Mouse (Mus musculus): ENCODE measurements around the gene Chchd4.

The Chchd4 gene

DNA sequence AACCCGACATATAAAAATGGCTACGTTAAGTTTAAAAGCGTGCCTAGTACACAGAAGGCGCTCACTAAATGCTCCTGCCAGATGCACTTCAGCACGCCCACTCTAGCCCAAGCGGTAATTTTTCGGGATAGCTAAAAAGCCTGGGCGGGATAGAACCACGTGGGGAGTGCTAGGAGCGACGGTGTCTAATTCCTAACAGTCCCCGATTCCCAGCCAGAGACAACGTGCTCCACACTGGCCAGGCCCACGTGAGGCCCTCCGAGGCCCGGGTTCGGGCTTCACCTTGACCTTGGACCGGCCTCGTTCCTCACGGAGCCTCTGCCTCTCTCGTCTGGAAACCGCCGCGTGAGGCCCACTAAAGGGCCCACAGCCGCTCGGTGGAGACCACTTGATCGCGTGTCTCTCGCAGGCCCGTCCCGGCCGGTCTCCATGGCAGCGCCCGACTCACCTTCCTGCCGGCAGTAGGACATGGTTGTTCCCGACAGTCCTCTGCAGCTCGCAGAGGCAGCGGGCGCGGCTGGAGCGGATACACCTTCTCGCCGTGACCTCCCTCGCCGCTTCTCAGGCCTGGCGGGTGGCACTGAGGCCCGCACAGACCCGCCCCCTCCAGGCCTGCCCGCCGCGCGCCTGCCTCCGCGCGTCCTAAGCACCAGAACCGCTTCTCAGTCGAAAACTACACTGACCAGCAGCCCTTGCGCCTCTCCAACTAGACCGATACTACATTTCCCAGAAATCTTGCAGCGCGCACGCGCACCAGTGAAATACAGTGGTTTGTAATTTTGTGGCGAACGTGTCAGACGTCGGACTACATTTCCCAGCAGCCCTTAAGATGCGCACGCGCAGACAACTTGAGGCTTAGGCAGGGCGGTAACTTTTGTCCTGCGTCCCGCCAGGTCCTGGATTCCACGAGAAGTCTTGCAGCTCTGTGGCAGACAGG is at the start of gene Chchd4, which contains the start of gene Tmem43:
Gene Chchd4 (minus strand): TSS at position 679 of the 937 bp plus-strand sequence.
Gene Tmem43 (plus strand): TSS at position 836 of the 937 bp plus-strand sequence.
- DNase-seq: peak; percentile 98 to 100

DNA sequence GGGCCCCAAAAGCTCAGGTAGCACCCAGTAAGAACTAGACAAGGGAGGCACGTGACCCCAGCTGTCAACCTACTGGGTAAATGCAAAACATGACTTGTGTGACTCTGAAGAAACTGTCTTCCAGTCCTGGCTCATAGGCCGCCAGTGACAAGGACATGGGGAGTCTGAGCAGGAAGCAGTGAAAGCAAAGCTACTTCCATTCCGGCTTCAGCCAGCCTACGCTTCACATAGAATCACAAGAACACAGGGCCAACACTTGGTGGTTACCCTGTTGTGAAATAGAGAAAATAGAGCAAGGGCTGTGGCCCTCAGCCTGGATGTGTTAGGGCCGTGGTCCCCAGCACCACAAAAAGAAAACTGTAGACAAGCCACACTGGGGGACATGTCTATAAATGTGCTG is 49.5 kb upstream of the Chchd4 start:
- no peak for DNase-seq

DNA sequence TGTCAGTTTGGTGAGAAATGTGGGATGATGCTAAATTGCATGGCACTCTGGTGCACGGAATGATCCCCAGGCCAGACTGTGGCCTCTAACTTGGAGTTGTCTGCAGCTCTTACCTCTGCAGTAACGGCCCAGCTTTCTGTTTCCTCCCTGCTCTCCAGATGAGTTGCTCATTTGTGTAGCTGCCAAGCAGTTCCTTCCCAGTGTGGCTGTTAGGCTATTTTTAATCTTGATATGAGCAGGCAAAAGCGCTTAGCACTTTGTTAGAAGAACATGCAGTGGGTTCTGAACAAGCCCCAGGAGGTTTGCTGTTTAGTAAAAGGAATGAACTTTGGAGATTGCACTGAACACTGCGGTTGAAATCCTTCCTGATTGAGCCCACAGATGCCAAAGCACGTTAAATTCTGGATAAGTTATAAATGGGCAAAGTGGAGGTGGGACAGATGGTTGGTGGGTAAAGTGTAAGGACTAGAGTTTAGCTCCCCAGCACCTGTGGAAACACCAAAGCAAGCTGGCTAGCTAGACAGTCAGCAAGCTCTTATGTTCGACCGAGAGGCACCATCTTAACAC is 45.2 kb upstream of the Chchd4 start:
- DNase-seq: no peak

DNA sequence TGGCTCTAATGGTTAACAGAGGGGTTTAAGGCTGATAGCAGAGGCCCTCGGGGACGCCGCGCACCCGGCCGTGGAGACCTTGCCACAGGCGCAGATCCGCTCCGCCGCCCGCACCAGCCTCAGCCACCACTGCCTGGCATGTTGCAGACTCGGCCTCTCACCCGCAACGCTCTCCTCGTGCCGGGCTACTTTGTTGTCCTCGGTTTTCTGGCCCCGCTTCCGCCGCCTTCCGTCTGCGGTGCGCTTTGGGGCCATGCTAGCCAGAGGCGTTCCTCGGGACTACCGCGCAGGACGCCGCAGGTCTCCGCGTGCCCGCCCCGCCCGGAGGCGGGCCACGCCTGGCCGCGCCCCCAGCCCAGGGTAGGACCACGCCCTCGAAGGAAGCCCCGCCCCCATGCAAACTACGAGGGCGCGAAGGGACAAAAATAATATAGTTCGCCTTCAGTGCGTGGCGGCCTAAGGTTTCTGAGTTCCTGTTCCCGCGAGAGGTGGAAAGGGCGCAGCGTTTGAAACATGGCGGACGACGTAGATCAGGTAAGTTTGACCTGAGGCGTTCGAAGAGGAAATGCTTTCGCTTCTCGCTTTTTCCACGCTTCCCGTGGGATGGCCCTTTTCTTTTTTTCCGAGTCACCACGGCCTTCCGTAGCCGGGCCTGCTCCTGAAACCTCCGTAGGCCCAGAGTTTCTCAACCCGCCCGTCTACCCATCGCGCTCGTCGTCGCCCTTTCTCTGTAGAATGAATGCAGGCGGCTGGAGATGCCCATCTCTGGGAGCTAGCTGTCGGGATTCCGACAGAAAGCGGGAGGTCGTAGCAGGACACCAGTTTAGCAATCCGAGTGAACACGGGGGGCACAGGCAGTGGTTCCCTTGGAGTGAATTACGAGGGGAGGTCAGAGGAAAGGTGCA is 42.5 kb upstream of the Chchd4 start, which contains the start of the genes Xpc and Lsm3:
Gene Xpc (minus strand): TSS at position 344 of the 905 bp plus-strand sequence.
Gene Lsm3 (plus strand): TSS at position 384 of the 905 bp plus-strand sequence.
- peak; percentile 94 to 99 for DNase-seq

DNA sequence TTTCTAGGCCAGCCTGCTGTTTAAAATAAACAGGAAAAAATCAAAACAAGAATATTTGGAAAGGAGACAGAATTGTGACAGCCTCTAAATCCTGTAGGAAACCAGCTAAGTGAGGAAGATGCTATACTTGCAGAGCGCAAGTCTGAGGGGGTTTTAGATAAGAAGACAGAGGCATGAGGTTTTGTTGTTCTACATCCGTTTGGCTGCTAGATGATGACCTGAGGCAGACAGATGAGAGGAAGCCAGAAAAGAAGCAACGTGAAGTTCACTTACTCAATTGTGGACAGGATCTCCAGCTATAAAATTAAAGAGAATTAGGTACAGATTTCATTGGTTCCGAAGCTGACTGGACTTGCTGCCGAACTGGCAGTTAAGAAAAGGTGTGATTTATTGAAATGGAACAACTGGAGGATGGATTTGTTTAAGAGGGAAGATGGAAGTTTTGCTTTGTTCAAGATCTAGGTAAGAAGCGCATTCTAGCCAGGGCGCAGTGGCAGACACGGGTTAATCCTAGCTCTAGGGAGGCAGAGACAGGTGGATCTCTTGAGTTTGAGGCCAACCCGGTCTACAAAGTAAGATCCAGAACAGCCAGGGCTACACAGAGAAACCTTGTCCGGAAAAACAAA is 41.5 kb upstream of the Chchd4 start:
- no peak for DNase-seq

DNA sequence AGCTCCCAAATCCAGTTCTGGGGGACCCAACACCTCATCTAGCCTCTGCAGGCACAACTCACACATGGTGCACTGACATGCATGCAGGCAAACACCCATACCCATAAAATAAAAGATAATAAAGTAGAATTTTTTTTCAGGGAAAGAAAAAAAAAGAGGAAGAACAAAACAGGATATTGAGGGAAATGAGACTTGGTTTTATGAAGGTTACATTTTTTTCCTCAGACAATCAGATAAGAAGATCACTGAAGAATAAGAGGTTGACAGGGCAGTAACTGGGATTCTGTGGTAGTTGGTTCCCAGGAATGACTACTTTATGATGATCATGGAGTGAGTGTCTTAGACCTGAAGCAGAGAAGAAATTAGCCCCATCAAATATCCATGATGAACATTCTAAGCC is 40.8 kb upstream of the Chchd4 start:
- no peak for DNase-seq

DNA sequence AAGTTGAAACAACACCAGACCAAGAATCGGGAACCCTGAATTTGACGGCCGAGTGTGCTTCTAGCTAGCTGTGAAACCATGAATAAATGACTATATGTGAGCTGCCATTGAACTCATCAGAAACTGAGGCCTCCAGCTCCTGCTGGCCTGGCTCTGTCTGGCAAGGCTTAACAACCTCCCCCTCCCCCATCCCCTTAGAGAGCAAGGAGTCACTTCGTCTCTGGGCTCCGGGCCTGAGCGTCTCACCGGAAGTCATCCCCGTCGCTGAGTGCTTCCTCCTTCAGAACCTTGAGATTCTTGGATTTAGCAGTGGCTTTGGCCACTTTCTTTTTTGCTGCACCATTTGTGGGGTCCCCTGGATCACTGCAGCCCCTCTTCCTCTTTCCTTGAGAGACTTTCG is 36.9 kb upstream of the Chchd4 start:
- DNase-seq: no peak

DNA sequence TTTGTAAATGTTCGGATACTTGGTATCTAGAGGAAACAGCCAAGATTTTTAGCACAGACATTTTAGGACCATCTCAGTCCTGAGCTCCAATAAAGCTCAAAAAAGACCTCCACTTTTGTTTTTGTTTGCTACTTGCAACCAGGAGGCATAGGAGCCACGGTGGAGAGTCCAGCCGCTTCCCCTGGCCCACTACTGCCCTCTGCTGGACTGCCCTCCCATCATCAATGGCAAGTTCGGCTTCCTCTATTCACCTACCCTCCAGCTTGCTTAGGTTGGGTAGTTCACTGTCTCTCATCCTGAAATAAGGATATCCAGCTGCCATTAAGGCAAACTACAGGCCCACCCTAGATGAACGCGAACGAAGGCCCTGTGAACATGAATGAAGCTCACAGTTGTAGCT is 36.0 kb upstream of the Chchd4 start:
- DNase-seq: peak; percentile 71

DNA sequence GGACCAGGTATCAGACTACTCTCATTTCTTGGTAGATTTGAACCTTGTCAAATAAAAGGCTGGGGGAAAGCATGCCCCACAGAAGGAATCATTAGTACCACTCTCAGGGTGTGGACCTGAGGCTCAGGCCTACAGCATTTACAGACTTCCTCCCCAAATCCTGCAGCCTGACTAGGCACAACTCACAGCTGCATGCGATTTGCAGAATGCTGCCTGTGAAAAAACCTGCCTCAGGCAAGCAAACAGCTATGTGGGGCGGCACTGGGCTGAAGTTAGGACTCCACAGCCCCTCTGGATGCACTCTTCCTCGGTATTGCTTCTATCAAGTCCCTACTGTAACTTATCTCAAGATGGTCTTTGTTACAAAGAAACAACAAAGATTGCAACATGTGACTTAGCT is 34.7 kb upstream of the Chchd4 start:
- DNase-seq: no peak

DNA sequence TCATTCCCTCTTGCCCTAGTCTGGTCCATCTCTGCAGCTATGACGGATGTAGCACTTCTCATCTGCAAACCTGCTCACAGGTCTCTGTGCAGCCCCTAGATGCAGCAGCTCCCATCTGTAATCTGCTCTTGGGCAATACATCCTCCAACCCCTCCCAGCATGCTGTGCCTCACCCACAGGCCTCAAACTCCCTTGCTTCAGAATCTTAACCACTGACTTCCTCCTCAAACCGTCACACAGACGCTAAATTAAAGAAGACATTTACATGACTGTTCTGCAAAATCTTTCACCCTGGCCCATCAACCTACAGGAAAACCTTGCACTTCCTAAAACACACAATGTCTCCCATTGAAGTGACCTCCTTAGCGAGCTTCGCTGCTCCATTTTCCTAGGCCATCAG is 32.7 kb upstream of the Chchd4 start:
- DNase-seq: no peak

DNA sequence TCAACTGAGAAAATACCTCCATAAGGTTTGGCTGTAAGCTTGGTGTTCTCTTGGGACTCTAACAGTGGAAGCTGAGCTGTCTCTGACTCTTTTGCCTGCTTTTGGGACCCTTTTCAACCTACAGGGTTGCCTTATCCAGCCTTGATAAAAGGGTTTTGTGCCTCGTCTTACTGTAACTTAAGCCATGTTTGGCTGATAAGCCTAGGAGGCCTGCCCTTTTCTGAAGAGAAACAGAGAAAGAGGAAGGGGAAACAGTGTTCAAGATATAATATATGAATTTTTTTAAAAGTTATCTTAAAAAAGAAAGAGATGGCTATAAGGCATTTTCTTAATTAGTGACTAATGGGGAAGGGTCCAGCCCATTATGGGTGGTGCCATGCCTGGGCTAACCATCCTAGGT is 30.0 kb upstream of the Chchd4 start:
- no peak for DNase-seq

DNA sequence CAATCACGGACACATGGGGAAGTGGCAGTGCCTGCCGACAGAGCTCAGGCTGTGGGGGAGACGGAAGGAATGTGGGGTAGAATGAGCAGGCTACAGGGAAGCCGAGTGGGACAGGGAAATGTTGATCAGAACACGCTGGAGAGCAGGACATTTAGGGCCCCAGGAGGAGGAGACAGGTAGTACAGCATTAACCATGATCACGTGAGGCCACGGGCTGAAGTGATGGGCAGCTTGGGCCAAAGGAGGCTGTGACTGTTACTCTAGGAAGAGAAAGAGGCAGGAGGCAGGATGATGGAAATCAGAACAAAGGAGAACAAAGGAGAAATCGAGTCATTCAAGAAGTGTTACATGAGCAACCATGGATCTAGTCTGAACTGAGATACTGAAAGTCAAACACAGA is 21.2 kb upstream of the Chchd4 start:
- DNase-seq: no peak

DNA sequence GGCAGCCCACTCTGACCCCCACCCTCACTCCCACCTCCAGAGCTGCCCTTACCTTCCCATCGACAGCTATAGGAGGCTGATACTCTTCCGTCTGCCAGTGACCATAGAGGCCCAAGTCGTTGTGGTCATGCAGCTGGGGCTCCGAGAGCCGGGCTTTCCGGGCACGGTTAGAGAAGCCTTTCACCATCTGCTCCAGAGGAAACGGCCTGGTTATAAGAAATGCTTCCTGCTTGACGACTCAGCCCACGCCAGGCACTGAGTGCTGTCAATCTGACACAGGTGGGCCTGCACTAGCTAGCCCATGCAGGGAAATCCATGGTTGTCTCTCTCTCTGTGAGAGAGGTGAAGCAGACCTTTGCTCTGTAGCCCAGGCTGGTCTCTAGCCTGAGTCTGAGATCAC is 19.7 kb upstream of the Chchd4 start:
- DNase-seq: no peak

DNA sequence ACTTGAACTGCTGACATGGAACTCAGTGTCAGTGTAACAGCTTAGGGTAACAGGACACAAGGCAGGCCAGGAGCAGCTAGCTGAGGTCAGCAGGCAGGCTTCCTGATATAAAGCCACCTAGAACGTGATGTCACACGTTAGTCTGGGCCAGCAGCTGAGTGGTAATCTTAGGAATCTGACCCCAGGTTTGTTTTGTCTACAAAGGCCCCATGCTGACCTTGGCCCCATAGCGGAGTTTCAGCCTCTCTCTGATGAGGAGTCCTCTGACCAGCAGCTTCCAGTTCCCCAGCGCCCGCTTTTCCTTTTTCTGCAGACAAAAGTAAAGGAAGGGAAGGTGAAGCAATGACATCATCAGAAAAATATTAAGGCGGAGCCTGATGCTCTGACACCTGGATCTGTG is 17.7 kb upstream of the Chchd4 start:
- DNase-seq: no peak

DNA sequence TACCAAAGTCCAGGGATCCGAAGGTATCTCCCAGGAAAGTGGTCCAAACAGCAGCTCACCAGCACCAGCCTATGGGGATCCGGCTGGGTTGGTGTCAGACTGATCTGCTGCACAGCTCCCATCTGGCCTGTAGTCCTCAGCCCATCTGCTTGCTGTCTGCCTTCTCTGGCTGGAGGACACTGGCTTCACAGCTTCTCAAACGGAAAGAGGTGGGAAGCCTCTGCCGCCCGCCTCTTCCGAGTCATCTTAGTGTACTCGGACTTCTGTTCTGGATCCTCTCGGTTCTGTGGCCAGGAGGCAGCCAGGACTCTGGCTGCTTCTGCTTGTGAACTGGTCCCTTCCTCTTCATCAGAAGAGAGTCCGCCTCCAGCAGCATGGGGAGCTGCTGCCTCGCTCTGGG is 16.5 kb upstream of the Chchd4 start:
- DNase-seq: no peak

DNA sequence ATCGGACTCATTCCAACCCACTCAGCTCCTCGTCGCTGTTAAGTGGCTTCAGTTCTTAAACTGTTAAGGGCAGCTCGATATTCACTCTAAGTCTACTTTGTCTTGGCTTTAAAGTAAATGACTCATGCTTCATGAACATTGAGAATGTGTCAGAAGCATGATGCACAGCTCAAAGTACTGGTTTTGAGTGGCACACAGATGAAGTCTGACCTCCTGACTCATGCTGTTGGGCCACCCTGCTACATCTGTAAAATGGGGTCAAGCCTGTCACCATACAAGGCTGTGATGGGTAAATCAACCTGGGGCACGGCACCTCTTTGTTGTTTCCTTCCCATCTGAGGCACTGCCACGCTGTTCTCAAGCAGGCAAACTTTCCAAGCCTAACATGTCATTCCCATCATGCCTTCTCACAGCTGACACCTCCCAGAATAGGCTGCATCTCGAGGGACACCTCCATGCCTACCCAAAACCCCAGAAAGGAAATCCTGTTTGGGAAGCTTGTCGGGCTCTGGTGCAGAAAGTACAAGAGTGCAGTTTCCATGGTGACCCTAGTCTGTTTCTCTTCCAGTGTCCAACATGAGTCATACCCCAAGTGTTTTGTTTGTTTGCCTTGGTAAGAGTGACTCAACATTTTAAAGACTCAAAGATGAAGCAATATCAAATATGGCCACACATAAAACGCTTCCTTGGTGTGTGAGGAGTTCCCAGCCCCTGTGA is 15.3 kb upstream of the Chchd4 start:
- DNase-seq: no peak

DNA sequence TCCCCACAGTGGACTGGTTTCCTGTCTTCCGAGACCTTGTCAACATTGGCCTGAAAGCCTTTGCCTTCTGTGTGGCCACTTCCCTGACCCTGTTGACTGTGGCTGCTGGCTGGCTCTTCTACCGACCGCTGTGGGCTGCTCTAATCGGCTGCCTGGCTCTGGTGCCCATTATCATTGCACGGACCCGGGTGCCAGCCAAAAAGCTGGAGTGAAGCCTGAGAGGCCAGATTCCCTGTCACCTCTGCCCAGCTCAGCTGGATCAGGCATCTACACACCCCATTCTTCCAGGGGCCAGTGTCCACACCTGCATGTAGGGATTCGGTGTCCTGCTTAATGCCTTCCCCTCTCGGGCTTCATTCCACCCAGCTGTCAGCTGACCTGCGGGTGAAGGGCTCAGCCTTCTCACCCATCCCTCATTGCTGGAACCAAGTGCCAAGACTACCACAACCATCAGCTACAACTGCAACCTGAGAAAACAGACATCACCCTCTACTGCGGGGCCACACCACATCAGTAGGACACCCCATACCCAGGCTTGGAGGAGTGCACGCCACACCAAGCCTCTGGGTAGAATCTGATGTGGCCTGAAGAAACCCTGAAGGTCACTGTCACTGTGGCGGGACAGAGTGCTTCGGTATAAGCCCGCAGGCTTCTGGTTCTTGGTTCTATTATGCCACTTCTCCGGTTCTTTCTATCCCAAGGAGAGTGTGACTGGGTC is 13.5 kb upstream of the Chchd4 start:
- DNase-seq: no peak

DNA sequence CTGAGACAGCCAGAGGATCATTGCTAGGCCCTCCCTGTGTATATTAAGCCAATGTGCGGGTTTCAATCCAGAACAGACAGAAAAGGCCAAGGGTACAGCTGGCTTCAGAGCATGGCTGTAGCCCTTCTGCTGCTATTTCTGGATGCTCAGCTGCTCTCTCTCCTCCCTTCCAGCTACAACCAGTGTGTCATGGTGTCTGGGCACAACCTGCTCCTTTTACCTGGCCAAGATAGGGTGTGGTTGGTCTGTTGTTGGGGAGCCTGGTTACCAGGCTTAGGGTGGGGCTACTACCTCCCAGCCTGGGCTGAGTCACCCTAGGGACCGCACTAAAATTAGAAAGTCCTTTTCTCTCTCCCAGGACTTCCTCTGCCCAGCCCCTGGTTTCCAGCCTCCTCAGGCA is 10.0 kb upstream of the Chchd4 start:
- no peak for DNase-seq

DNA sequence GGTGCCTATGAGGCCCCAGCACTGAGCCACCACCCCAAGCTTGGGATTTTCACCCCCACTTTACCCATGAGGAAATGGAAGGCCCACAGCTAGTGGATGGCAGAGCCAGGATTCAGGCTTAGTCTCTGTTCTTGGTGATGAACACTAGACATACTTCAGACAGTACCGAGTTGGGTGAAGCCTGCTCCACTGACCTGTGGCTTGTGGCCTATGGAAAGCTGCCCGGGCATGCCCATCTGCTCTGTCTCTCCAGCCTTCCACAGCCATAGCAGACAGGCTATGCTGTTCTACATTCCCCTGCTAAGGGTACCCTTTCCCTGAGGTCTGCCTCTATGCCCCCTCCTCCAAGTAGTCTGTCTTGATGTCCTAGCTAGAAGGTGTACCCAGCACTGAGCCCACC is 3.2 kb upstream of the Chchd4 start:
- no peak for DNase-seq

DNA sequence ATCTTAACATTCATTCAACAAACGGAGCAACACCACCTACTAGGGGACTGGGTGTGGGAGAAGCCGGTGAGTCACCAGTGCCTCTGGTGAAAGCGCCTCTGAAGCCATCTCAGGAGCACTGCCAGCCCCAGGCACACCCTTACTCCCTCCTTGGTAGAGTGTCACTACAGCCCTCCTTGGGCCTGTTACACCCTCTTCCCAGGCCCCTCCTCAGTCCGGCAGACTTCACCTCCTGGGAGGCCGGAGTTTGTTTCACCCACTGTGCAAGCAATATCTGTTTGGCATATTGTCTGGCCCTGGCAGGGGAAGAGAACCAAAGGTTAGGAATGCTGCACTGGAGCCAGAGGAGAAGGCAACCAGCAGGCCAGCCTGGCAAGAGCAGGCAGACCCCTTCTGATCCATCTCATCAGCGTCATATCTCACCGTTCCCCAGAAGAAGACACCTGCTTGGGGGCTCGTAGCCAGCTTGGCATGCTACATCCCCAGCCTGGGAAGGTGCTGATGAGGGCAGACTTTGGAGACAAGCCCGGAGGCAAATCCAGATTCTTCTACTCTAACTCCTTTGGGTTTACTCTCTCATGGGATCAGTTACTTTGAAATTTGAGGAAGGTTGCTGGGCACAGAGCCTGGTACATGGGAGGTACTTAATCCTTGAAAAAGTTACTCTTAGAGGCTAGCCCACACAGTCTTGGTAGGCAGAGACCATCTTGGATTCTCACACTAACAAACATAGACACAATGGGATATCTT is 1.3 kb upstream of the Chchd4 start:
- DNase-seq: peak in 1 of 2 experiments; percentile 17
